Mouse (Mus musculus) common myeloid progenitor, adult 5-6 weeks (primary cell): ENCODE data around the gene Smarca5. TPM values are rescaled to one million over a fixed set of nuclear protein-coding genes. Genes with fewer than 3 reads are reported as not detected.
A peak's percentile ranks its signal among the peaks of the same experiment; 100 is the strongest.

Source experiments
- ATAC-seq: replicated peaks from 2 replicates; pipeline ENCODE4 v1.8.0; 2016; ENCODE audit warnings: low read depth, mild to moderate bottlenecking, moderate TSS enrichment, inconsistent platforms; ENCODE audit not compliant: poor library complexity, severe bottlenecking
- total RNA-seq: library from RNA; stranded (forward); fragments of 200-1000, 187-1606 nt; gene quantifications from 2 replicates; pipeline ENCODE4 v1.2.3, GENCODE M21; 2017

Smarca5 gene
- total RNA-seq, 1 experiment from 2014 or later, result 251 TPM

DNA sequence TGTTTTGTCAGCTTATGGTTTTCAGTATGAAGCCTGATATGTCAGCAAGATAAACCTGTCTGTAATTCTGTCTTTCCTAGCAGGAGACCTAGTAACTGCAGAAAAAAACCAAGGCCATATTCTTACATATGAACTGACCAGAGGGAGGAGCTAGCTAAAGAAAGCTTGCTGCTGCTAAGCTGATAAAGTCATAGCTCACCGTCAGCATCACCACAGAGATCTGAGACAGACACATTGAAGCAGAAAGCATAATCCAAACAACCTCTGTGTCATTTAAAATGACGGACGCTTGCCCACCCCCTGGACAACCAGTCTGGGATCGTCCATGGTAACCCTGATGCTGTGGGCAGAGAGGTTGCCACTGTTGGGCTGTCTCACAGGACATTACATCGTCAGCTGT is 56.7 kb downstream of the Smarca5 start:
- ATAC-seq, result peak; percentile 48; the same call in 1 of the 2 replicates

DNA sequence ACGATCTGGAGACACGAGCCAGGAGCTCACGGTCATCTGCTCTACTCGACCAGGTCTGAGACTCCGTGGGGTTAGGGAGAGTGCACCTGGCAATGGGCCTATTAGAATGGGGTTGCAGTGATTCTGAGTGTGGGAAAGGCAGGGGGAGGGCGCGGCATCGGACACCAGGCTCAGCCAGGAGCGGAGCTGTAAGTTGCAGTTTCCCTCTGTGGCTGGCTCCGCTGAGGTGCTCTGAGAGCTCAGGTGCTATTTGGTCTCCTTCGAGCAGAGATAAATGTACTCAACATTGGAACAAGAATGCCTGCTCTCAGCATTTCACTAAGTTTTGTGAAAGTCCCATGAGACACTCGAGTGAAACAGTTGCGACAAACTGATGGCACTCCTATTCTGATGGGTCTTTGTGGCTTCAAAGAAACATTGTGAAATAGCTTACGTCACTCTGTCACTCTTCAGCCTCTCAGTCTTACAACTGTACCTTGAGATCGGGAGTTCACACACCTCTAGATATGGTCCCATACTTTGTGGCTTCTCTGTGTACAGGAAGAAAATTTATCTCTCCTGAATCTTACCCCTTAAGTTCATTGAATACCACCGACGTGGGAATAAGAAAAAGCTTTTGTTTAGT is 69.9 kb downstream of the Smarca5 start:
- ATAC-seq, result no peak

DNA sequence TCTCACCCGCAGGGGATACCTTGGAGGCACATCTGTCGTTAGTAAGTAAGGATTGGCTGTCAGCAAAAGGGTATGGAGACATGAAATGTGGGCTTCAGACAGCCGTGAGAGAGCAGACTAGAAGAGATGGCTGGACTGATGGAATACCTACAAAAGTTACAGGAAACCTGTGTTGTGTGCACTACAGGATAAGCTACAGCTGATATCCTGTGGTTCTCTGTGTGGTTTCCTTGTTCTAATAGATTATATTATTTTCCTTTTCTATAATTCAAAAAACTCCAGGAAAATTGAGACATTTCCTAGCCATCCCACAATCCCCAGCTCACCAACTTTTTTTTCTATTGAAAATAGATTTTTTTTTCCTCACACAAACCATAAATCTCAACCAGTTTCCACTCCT is 75.8 kb downstream of the Smarca5 start:
- peak; percentile 87 for ATAC-seq

DNA sequence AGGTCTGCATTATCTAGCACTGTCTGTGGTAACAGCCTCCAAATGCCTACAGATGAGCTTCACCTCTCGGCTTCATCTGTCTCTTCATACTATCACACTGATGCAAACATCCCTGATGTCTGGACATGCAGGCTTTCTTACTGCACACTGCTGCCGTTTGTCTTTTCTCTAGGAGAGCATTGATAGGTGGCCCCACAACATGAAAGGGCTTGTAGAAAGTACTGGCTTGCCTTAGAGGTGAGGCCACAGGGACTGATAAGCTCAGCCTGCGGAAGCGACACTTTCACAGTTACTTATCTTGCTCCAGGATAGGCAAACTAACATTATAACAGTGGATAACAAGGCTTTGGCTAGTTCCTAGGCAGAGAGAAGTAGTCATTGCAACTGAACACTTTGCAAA is 78.2 kb downstream of the Smarca5 start:
- peak; percentile 49 for ATAC-seq

DNA sequence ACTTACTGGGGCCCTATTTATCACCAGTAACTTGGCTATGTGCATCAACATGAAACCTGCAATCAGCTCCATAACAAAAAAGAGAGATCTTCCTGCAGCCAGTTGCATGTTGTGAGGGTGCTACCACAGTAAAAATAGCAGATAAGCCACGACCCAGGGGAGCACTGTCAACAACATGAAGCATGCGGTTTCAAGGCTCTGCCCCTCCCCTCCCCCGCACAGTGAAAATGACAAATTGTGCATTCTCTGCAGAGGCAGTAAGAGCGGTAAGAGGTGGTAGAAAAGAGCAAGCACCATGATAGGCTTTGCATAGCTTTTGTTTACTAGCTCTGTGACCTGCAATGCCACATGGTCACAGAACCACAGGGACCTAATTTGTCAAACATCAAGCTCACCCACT is 81.7 kb downstream of the Smarca5 start:
- ATAC-seq, result peak; percentile 33

Other genes with a start within 250 kb of the Smarca5 start
- 34.0 and 36.6 TPM in 2 replicates for gene Gypa, start 245.7 kb downstream of the Smarca5 start, total RNA-seq
- gene Frem3, start 128.4 kb downstream of the Smarca5 start, total RNA-seq, result not detected in 2 replicates
- 4.0 and 10.8 TPM in 2 replicates for gene Gab1, start 141.0 kb upstream of the Smarca5 start, total RNA-seq